Mouse (Mus musculus): ENCODE results near the gene Tefm. TPM values are rescaled to one million over a fixed set of nuclear protein-coding genes. Genes with fewer than 3 reads are reported as not detected.
"Not testable (repeated sequence)": the region's sequence is repeated elsewhere in the genome, so short reads cannot be mapped to it uniquely, and the experiment has no call there.

Tefm gene
- total RNA-seq, 2 experiments from 2014 or later = 9.2 to 10.8 TPM

DNA sequence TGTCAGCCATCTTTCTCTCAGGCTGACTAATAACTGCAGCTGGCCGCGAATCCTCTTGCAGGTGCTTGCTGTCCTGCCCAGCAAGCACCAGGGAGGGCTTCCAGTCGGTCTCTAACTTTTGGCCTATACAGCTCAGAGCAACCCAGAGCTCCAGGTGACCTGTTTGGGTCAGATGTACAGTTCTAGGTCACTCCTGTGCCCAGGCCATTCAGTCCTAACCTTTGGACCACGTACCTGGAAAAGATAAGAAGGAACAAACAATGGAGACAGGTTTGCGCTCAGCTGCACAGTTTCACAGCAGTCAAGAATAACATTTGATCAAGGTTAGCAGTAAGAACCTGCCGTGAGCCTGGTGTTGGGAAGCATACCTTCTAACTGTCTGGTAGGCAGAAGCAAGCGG, 17.0 kb upstream of the Tefm start:
- DNase-seq (ENCODE audit: extremely low spot score in 1 of 2, low spot score in 1 of 2) = no peak

- DNase-seq (ENCODE audit: extremely low spot score in 1 of 2, low spot score in 1 of 2) = no peak
These were observed 14.9 kb upstream of the Tefm start for GRCm38 (mm10) chr11:80156841-80157240.

- no peak for DNase-seq (ENCODE audit: extremely low spot score in 1 of 2, low spot score in 1 of 2)
These were observed 14.0 kb upstream of the Tefm start for GRCm38 (mm10) chr11:80155961-80156360.

- DNase-seq (ENCODE audit: extremely low spot score in 1 of 2, low spot score in 1 of 2) = no peak
These were observed 13.6 kb upstream of the Tefm start for GRCm38 (mm10) chr11:80155541-80155940.

- DNase-seq (ENCODE audit: extremely low spot score in 1 of 2, low spot score in 1 of 2) = no peak
These were observed 12.5 kb upstream of the Tefm start for GRCm38 (mm10) chr11:80154501-80154900.

DNA sequence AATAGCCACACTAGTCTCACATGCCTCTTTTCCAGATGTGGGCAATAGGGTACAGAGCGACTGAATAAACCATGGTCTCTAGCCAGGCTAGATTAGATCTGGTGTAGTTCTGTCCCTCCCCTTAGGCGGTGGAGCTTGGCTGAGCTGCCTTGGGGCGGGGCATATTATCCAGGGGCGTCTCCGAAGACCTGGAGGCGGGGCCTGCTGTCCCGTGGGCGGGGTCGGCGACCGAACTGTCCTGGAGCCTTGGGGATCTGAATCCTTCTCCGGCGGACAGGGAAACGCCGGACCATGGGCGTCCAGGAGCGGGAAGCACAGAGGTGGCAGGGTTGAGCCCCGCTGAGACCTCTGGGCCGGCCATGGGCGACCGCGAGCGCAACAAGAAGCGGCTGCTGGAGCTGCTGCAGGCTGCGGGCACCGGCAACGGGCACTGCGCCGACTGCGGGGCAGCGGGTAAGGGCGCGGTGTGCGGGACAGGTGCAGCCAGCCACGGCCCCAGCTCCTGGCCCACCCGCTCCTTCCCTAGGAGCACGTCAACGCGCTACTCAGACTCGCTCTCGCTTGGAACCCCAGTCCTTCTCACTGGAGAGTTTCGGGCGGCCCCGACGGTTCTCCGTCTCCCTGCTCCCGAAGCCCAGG, 12.0 kb upstream of the Tefm start, which contains the start of gene Adap2:
TSS of gene Adap2 (plus strand) at position 249 of the 639 bp plus-strand sequence.
- peak; percentile 25 to 41 for DNase-seq (ENCODE audit: extremely low spot score in 1 of 2, low spot score in 1 of 2)

- DNase-seq (ENCODE audit: extremely low spot score in 1 of 2, low spot score in 1 of 2) = no peak
These were observed 10.4 kb upstream of the Tefm start for GRCm38 (mm10) chr11:80152376-80152775.

DNA sequence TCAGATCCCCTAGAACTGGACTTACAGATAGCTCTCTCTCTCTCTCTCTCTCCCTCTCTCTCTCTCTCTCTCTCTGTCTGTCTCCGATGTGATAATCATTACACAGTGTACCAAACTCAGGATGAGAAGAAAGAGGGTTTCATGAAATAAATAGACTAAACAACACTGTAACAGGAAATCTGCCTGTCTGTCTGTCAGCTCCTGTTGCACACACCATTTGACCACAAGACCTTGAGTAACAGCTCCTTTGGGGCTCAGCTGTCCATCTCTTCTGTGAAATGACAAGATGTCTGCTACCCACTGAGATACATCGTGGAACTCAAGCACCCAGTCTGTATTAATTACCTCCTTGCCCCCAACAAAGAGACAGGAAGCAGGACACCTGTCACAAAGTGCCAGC, 9.6 kb upstream of the Tefm start:
- no peak for DNase-seq (ENCODE audit: extremely low spot score in 1 of 2, low spot score in 1 of 2)

DNA sequence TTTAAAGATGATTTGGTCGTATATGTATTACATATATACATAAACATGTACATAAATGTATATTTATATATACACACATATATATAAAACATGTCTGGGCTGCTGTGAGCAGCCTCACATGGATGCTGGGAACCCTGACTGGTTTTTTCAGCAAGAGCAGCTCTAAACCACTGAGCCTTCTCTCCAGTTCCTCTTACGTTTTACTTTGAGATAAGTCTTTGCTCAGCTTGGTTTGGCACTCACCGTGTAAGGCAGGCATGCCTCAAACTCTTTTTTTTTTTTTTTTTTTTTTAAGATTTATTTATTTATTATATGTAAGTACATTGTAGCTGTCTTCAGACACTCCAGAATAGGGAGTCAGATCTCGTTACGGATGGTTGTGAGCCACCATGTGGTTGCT, 8.6 kb upstream of the Tefm start:
- DNase-seq (ENCODE audit: extremely low spot score in 1 of 2, low spot score in 1 of 2) = no peak

DNA sequence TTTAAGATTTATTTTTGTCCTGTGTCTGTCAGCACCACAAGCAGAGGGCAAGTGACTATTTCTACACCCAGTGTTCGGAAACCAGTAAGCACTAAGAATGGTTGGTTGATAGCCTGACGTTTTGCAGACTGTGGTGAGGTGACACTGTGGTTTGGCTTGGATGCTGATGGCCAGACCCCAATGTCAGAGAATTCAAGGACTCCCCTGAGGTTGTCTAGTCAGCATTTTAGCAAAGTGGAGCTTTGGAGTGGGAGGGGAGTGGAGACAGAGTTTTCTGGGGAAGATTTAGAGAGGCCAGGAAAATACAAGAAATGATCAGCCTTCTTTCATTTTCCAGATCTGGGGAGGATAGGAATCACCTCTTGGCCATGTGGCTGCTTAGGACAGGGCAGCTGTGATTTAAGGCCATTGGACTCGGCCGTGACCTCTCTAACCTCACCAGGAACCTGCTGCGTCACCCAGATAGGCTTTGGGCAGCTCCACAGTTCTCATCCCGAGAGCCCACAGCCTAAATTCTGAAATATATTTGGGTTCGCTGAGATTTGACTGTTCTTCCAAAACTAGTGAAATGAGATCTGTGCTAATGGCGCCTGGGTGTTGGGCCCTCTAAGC, 7.5 kb upstream of the Tefm start:
- DNase-seq (ENCODE audit: extremely low spot score in 1 of 2, low spot score in 1 of 2) = no peak

- not testable (repeated sequence) for DNase-seq (ENCODE audit: extremely low spot score in 1 of 2, low spot score in 1 of 2)
These were observed 7.0 kb upstream of the Tefm start for GRCm38 (mm10) chr11:80148974-80149373.

GRCm38 (mm10) chr11:80148313-80148712, 6.3 kb upstream of the Tefm start:
- no peak for DNase-seq (ENCODE audit: extremely low spot score in 1 of 2, low spot score in 1 of 2)

DNA sequence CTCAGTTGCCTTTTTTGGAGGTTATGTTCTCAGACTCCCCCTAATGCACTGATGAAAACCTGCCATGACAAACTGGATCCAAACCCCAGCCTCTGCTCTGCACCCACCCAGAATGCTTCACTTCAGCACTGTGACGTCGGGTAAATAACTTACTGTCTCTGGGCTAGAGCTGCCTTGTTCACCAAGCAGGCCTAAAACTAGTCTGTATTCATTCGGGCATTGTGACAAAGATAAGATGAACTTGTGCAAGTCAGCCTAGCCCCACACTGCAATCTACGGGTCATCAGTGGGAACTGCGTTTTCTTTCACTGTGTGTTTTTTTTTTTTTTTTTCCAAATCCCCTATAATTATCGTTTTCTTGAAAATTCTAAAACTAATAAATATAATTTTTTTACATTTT, 5.8 kb upstream of the Tefm start:
- DNase-seq (ENCODE audit: extremely low spot score in 1 of 2, low spot score in 1 of 2) = no peak

DNA sequence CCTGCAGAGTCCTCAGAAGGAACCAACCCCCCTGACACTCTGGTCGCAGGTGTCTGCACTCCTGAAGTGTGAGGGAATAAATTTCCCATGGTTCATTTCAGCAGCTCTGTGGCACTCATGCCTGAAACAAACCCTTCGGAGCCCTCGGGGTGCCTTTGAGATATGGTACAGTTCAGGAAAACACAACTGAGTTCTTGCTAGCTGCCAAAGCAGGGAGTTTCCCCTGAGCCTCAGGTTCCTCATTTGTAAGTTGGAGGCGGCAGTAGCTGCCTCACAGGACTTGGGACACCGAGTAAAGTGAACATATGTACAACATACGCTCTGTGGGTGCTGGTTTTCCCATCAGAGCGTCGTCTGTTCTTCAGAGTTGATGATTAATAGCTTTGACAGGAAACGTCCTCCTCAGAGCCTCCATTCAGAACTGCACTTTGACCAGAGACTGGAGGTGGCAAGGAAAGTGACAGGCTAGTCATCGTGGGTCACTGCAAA, 3.9 kb upstream of the Tefm start:
- no peak for DNase-seq (ENCODE audit: extremely low spot score in 1 of 2, low spot score in 1 of 2)

GRCm38 (mm10) chr11:80142872-80143271, 897 bp upstream of the Tefm start:
- DNase-seq (ENCODE audit: extremely low spot score in 1 of 2, low spot score in 1 of 2) = no peak

GRCm38 (mm10) chr11:80137773-80138172, 4.2 kb downstream of the Tefm start:
- DNase-seq (ENCODE audit: extremely low spot score in 1 of 2, low spot score in 1 of 2) = no peak

- no peak for DNase-seq (ENCODE audit: extremely low spot score in 1 of 2, low spot score in 1 of 2)
These were observed 5.2 kb downstream of the Tefm start for GRCm38 (mm10) chr11:80136786-80137185.

GRCm38 (mm10) chr11:80135954-80136683, 5.9 kb downstream of the Tefm start:
- no peak for DNase-seq (ENCODE audit: extremely low spot score in 1 of 2, low spot score in 1 of 2)

GRCm38 (mm10) chr11:80134744-80135143, 7.2 kb downstream of the Tefm start:
- no peak for DNase-seq (ENCODE audit: extremely low spot score in 1 of 2, low spot score in 1 of 2)

- no peak for DNase-seq (ENCODE audit: extremely low spot score in 1 of 2, low spot score in 1 of 2)
These were observed 9.9 kb downstream of the Tefm start for GRCm38 (mm10) chr11:80132050-80132449.

DNA sequence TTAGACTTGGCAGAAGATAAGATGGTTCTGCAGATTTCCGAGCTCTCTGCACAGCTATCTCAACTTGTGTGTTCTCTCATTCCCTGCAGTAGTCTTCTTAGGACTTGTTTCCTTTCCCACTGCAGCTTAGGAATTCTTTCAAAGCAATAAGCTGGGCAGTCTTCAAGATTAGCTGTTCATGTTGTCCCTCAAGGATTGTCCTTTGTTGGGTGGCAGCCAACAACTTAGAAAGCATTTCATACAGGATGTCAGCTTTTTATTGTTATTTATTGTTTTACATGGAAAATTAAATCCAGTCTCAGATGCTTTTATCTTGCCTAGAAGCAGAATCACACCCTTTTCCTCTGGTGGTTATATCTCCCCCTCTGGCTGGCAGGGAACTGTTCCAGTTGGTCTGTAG, 25.6 kb downstream of the Tefm start:
- DNase-seq (ENCODE audit: extremely low spot score in 1 of 2, low spot score in 1 of 2) = no peak

- no peak for DNase-seq (ENCODE audit: extremely low spot score in 1 of 2, low spot score in 1 of 2)
These were observed 37.6 kb downstream of the Tefm start for GRCm38 (mm10) chr11:80104407-80104806.
